Mouse (Mus musculus): ENCODE results near the gene Tmem198b.
"Not testable (repeated sequence)": the region's sequence is repeated elsewhere in the genome, so short reads cannot be mapped to it uniquely, and the experiment has no call there.

- TF ChIP-seq CTCF (IDR thresholded peaks at IDR 0.05; ENCODE audit: low read depth), result 0 out of 2 replicates have a peak, but pooled peaks have one; percentile 4
- not testable (repeated sequence) for TF ChIP-seq EP300 (IDR thresholded peaks at IDR 0.05; ENCODE audit: low read depth)
Observed at GRCm38 (mm10) chr10:128823087-128823486, 18.9 kb upstream of the Tmem198b start.

Data from liver, postnatal 0 days (tissue).